ENCODE assay signal across 9 mouse cellular contexts in genomic region chr10:60107448-60107847, GRCm38 (mm10). TPM values are rescaled to one million over a fixed set of nuclear protein-coding genes. Genes with fewer than 3 reads are reported as not detected.
DNase-seq lines count a peak whose midpoint lies in the region; ATAC-seq and TF ChIP-seq lines count a peak whose summit lies in the region.
"Had no signal": no experiment of that assay in that cellular context is flagged by ENCODE, and none has a peak within 500 bp of the region (broad histone marks: within the 10 kb centered on the region; RNA-seq: fewer than 3 reads in every experiment).

No protein-coding gene starts in this region.

- H3K36me3 ChIP-seq in heart, adult 2 months (ENCODE audit: control insufficient read depth, insufficient read depth, low read length), result no peaks in the 10 kb centered on the region
- no peaks in the 10 kb centered on the region for H3K36me3 ChIP-seq in hindbrain, embryonic 11.5 days (ENCODE audit: control insufficient read depth, insufficient read depth, low read length)
- H3K36me3 ChIP-seq in lung, postnatal 0 days (ENCODE audit: insufficient read depth, low read length), result no peaks in the 10 kb centered on the region
- no peaks in the 10 kb centered on the region for H3K36me3 ChIP-seq in stomach, postnatal 0 days (ENCODE audit: control insufficient read depth, insufficient read depth, low read length)
- H3K36me3 ChIP-seq: G1E had no signal

- H3K9me3 ChIP-seq in hindbrain, embryonic 11.5 days (ENCODE audit: control insufficient read depth, low read length), result no peaks in the 10 kb centered on the region
- no peaks in the 10 kb centered on the region for H3K9me3 ChIP-seq in lung, postnatal 0 days (ENCODE audit: low read length)
- no peaks in the 10 kb centered on the region for H3K9me3 ChIP-seq in stomach, postnatal 0 days (ENCODE audit: control insufficient read depth, low read length)
- H3K9me3 ChIP-seq: G1E had no signal

- intact Hi-C loops in heart, adult 2 months (cut with DNase I), result no loop called here

- no peaks in the 10 kb centered on the region for H3K79me2 ChIP-seq in heart, adult 2 months (replicated peaks; ENCODE audit: control insufficient read depth, insufficient read depth, low read length)

- peaks cover 6% of the 10 kb centered on the region for H3K27me3 ChIP-seq in heart, adult 2 months (ENCODE audit: control insufficient read depth, insufficient read depth, low read length)
- H3K27me3 ChIP-seq in hindbrain, embryonic 11.5 days (ENCODE audit: control insufficient read depth, insufficient read depth, low read length), result peaks cover 15% of the 10 kb centered on the region
- H3K27me3 ChIP-seq in lung, postnatal 0 days (replicated peaks; ENCODE audit: insufficient read depth, low read length), result peaks cover 18% of the 10 kb centered on the region
- no peaks in the 10 kb centered on the region for H3K27me3 ChIP-seq in stomach, postnatal 0 days (ENCODE audit: control insufficient read depth, insufficient read depth, low read length)

- no peak for ATAC-seq in hindbrain, embryonic 11.5 days (ENCODE audit: low FRiP score)
- peak; percentile 45 for ATAC-seq in lung, postnatal 0 days
- no peak for ATAC-seq in stomach, postnatal 0 days (ENCODE audit: low FRiP score, low TSS enrichment)
- no peak for ATAC-seq in erythroblast, adult 5-6 weeks (replicated peaks; ENCODE audit: low FRiP score, poor library complexity, severe bottlenecking)

- H3K4me3 ChIP-seq in heart, adult 2 months, result peak overlapping the region; percentile 58
- H3K4me3 ChIP-seq in hindbrain, embryonic 11.5 days (ENCODE audit: low read depth, low read length), result peak overlapping the region; percentile 59
- H3K4me3 ChIP-seq in lung, postnatal 0 days (ENCODE audit: low read depth, low read length), result peak overlapping the region; percentile 56
- peak overlapping the region; percentile 56 for H3K4me3 ChIP-seq in stomach, postnatal 0 days (ENCODE audit: low read depth, low read length)

- peak overlapping the region; percentile 91 for H3K4me2 ChIP-seq in hindbrain, embryonic 11.5 days (replicated peaks; ENCODE audit: low read depth, low read length)
- peak overlapping the region; percentile 77 for H3K4me2 ChIP-seq in lung, postnatal 0 days (replicated peaks; ENCODE audit: low read depth, low read length)
- peak overlapping the region; percentile 97 for H3K4me2 ChIP-seq in stomach, postnatal 0 days (replicated peaks; ENCODE audit: low read depth)

- DNase-seq in heart, adult 2 months, result no peak
- DNase-seq in heart, adult 9 months (ENCODE audit: low spot score in 2 of 2), result no peak
- peak; percentile 39 for DNase-seq in CD4-positive helper T cell, adult 2 months (ENCODE audit: low read depth, low spot score)
- peak; percentile 81 to 82 for DNase-seq in cerebellum, postnatal 14 days
- DNase-seq in hindbrain, embryonic 11.5 days (ENCODE audit: low spot score), result peak; percentile 57
- DNase-seq in lung, postnatal 0 days (ENCODE audit: low spot score), result peak; percentile 31
- peak; percentile 51 for DNase-seq in stomach, postnatal 0 days (ENCODE audit: low spot score)

- no peak for TF ChIP-seq CTCF in heart, adult 2 months (IDR thresholded peaks at IDR 0.05)
- no peak for TF ChIP-seq CTCF in lung, postnatal 0 days (IDR thresholded peaks at IDR 0.05)
- no peak for TF ChIP-seq CTCF in stomach, postnatal 0 days (IDR thresholded peaks at IDR 0.05; ENCODE audit: low read depth)

- no peak for TF ChIP-seq EP300 in heart, adult 2 months (IDR thresholded peaks at IDR 0.05; ENCODE audit: insufficient read depth, low read depth, low read length)
- TF ChIP-seq EP300 in lung, postnatal 0 days (IDR thresholded peaks at IDR 0.05), result no peak
- no peak for TF ChIP-seq EP300 in stomach, postnatal 0 days (optimal IDR thresholded peaks at IDR 0.05)

- H3K9ac ChIP-seq in heart, adult 2 months (ENCODE audit: low read depth, low read length), result peak overlapping the region; percentile 83
- peak overlapping the region; percentile 75 for H3K9ac ChIP-seq in hindbrain, embryonic 11.5 days (ENCODE audit: low read depth, low read length)
- H3K9ac ChIP-seq in lung, postnatal 0 days (replicated peaks; ENCODE audit: low read depth), result peak overlapping the region; percentile 56; the same call in 1 of the 2 replicates
- peak overlapping the region; percentile 71; the same call in 1 of the 2 replicates for H3K9ac ChIP-seq in stomach, postnatal 0 days (ENCODE audit: low read length)

- no peak for TF ChIP-seq POLR2A in heart, adult 2 months (IDR thresholded peaks at IDR 0.05; ENCODE audit: insufficient read depth, low read depth, low read length)

- 9% methylated on average over 27 of the region's 28 CpGs for WGBS in heart, adult 2 months
- WGBS in hindbrain, embryonic 11.5 days, result 2% methylated on average over 16 of the region's 28 CpGs
- WGBS in lung, postnatal 0 days, result 3% methylated on average over 25 of the region's 28 CpGs
- WGBS in stomach, postnatal 0 days, result 5% methylated on average over 28 of the region's 28 CpGs

- H3K4me1 ChIP-seq in heart, adult 2 months (ENCODE audit: control insufficient read depth, insufficient read depth, low read length), result no peaks in the 10 kb centered on the region
- H3K4me1 ChIP-seq in hindbrain, embryonic 11.5 days (replicated peaks; ENCODE audit: control insufficient read depth, insufficient read depth, low read length), result peaks cover 10% of the 10 kb centered on the region
- no peaks in the 10 kb centered on the region for H3K4me1 ChIP-seq in lung, postnatal 0 days (ENCODE audit: insufficient read depth, low read depth, low read length)
- H3K4me1 ChIP-seq in stomach, postnatal 0 days (replicated peaks; ENCODE audit: control insufficient read depth, insufficient read depth), result 0 out of 2 replicates have a peak, but pooled peaks cover 5% of the 10 kb centered on the region

- H3K27ac ChIP-seq in heart, adult 2 months, result peak overlapping the region; percentile 82
- H3K27ac ChIP-seq in hindbrain, embryonic 11.5 days (ENCODE audit: low read depth, low read length), result no peak overlapping the region
- H3K27ac ChIP-seq in lung, postnatal 0 days (ENCODE audit: low read length), result peak overlapping the region; percentile 74
- no peak overlapping the region for H3K27ac ChIP-seq in stomach, postnatal 0 days (replicated peaks)

RNA-seq across cellular contexts. Expression of gene Spock2, which starts 1.4 kb away (rescaled TPM):
- 10 to 100 TPM; 12.2 to 21.7 TPM for total RNA-seq in heart, adult 2 months (2021)
- 8.4 and 10.6 TPM in 2 replicates for polyA plus RNA-seq in heart, adult 2 months (2012; rRNA removed)
- 19.2 and 19.3 TPM in 2 replicates for polyA plus RNA-seq in hindbrain, embryonic 11.5 days (2014; fragmentation: Nextera tagmentation; extraction: Ambion mirVana)
- 42.8 and 45.6 TPM in 2 replicates for polyA plus RNA-seq in lung, postnatal 0 days (2015; fragmentation: Nextera tagmentation; extraction: Ambion mirVana)
- 3.6 and 4.1 TPM in 2 replicates for polyA plus RNA-seq in stomach, postnatal 0 days (2015; fragmentation: Nextera tagmentation; extraction: Ambion mirVana)
- total RNA-seq in erythroblast, adult 5-6 weeks (2015; ENCODE audit: low replicate concordance), result not detected in 2 replicates
- total RNA-seq in erythroblast, adult 5-6 weeks (2017; ENCODE audit: low replicate concordance), result not detected in 2 replicates
- total RNA-seq: G1E had no signal
- polyA plus RNA-seq: G1E had no signal

Comparison
In these comparisons a context has a peak if more than half of its experiments do, and no peak if none do; other contexts are left out.
1. DNase-seq: peak in CD4-positive helper T cell, adult 2 months (single experiment), cerebellum, postnatal 14 days (2 of 2), hindbrain, embryonic 11.5 days (single experiment), lung, postnatal 0 days (single experiment) and stomach, postnatal 0 days (single experiment); none in heart, adult 2 months (0 of 2) and heart, adult 9 months (0 of 2).
2. H3K27ac ChIP-seq: peak in heart, adult 2 months (single experiment) and lung, postnatal 0 days (single experiment); none in hindbrain, embryonic 11.5 days (single experiment) and stomach, postnatal 0 days (single experiment).
3. Peak in every context shown above with its lines, with median percentiles within 50 percentile points of each other: H3K4me3 ChIP-seq, H3K9ac ChIP-seq and H3K4me2 ChIP-seq.